Mouse (Mus musculus) common myeloid progenitor, adult 5-6 weeks (primary cell): ENCODE results near the gene Nkg7. TPM values are rescaled to one million over a fixed set of nuclear protein-coding genes. Genes with fewer than 3 reads are reported as not detected.
A peak's percentile ranks its signal among the peaks of the same experiment; 100 is the strongest.
"Not testable (repeated sequence)": the region's sequence is repeated elsewhere in the genome, so short reads cannot be mapped to it uniquely, and the experiment has no call there.

Source experiments
- ATAC-seq: replicated peaks from 2 replicates; pipeline ENCODE4 v1.8.0; 2016; ENCODE audit warnings: low read depth, mild to moderate bottlenecking, moderate TSS enrichment, inconsistent platforms; ENCODE audit not compliant: poor library complexity, severe bottlenecking
- total RNA-seq: library from RNA; stranded (forward); fragments of 200-1000, 187-1606 nt; gene quantifications from 2 replicates; pipeline ENCODE4 v1.2.3, GENCODE M21; 2017

Nkg7 gene
- 154 and 175 TPM in 2 replicates for total RNA-seq

DNA sequence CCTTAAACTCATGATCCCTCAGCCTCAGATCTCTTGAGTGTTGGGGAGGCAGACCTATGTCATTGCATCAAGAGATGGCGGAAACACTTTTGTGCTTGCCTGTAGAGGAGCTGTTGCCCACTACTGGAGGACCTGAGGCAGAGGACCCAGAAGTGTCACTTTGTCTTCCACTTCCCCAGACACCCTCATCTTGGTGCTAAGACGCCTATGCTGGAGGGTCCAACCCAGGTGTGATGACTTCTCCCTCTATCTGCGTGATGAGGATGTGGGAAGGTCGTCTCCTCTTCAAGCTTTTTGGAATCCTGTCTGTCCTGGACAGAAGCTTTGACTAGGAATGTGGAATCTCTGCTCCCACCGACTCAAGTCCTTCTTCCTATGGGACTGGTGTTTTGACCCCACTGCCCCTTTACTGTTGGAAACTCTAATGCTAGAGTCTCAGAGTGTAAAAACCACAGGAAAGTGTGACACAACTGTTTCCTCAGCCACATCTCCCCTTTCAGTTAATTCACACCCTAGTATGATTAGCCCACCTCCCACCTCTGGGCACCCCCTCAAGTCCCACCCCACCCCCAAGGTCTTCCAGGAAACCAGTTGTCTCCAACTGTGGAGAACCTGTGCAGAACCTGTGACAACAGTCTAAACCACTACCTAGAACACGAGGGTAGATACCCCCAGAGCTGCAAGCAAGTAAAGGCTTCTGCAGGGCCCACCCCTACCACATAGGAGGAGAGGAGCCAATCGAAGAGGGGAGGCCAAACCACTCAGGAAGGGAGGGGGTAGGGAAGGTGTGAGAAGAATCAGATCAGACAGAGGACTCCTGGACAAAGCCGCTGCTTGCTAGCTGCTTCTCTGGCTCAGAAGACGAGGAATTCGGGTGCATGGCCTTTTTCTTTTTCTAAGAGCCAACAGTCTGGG lies at the start of gene Nkg7:
Gene Nkg7 (plus strand): TSS at position 733 of the 915 bp plus-strand sequence.
- ATAC-seq, result peak; percentile 55

GRCm38 (mm10) chr7:43392349-43393121 lies 44.3 kb upstream of the Nkg7 start:
- peak; percentile 95 for ATAC-seq

GRCm38 (mm10) chr7:43399501-43399900 lies 37.4 kb upstream of the Nkg7 start:
- ATAC-seq, result no peak

DNA sequence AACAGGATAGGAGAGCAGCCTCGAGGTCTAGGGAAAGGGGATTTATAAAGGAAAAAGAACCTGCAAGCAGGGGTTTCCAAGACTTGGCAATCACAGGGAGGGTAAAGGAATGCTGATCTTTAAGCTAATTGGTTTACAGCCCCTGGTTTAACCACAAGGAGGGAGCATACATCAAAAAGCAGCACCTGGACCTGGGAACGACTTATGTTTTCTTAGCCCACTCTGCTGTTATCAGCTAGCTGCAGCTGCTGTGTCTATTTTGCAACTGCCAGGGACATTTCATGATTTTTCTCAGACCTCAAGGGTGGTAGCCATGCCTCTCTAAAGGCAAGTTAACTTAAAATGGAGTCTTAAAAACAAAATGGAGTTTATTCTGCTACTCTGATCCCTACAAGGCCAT lies 34.2 kb upstream of the Nkg7 start:
- peak; percentile 47; the same call in 1 of the 2 replicates for ATAC-seq

DNA sequence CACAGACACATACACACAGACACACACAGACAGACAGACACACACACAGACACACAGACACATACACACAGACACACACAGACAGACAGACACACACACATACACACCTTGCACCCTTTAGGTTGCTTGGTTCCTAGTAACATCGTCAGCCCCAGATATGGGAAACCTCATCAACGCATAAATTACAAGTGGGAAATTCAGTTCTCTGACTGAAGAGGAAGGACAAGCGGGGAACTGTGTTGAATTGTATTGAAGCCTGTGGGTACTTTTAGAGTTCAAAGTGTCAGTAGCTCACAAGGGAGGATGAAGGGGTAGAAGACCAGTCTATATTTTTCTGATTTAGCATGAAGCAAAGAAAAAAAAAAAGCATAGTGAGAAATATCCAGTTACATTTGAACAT lies 29.3 kb upstream of the Nkg7 start:
- ATAC-seq, result 0 out of 2 replicates have a peak, but pooled peaks have one; percentile 33

DNA sequence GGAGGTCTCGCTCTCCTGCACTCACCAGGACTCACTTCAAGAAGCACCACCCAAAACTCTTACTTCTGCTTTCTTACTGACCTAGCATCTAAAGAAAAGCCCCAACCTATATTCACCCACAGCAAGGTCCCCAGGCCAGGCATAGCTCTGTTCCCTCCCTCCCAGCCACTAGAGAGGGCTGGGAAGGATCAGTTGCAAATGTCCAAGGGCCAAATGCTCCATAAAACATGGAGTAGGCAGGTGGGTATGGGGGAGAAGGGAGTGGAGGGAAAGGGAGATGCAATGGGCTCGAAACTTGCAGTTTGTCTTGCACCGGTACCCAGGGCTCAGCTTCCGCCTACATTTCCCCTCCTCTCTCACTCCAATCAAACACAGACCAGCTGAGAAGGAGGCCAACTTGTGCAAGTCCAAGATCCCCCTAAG lies 28.7 kb upstream of the Nkg7 start, which contains the start of gene Siglecg:
Gene Siglecg (plus strand): TSS at position 74 of the 423 bp plus-strand sequence.
- peak; percentile 94 for ATAC-seq

DNA sequence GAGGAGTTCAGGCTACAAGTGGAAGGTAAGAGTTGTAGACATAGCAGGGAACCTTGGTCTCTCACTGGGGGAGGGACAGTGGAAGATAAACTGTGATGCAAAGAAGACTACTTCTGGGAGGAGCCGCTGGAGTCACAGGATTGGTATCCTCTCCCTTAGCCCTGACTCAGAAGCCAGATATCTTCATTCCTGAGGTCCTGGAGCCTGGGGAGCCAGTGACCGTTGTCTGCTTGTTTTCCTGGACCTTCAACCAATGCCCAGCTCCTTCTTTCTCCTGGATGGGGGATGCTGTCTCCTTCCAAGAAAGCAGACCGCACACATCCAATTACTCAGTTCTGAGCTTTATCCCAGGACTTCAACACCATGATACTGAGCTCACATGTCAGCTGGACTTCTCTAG lies 27.8 kb upstream of the Nkg7 start:
- no peak for ATAC-seq

DNA sequence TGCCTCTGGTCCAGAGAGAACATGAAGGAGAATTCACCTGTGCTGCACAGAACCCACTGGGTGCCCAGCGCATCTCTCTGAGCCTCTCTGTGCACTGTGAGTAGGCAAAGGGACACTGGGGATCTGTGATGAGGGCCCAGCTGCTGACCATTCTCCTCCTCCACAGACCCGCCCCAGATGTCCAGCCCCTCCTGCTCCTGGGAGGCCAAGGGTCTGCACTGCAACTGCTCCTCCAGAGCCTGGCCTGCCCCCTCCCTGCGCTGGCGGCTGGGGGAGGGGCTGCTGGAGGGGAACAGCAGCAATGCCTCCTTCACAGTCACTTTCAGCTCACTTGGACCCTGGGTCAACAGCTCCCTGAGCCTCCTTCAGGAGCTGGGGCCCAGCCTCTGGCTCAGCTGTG lies 25.1 kb upstream of the Nkg7 start:
- ATAC-seq, result not testable (repeated sequence)

DNA sequence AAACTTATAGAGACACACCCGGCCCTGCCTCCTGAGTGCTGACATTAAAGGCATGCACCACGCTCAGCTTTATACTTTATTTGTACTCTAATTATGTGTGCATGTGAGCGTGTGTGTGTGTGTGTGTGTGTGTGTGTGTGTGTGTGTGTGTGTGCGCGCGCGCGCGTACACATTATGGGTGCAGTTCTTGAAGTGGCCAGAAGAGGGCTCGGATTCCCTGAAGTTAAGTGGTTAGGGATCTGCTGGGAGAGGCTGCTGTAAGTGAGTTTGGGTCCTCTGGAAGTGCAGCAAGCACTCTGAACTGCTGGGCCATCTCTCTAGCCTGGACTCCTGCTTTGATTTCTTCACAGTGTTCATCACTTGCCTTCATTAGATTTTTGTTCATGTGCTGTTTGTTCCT lies 19.6 kb upstream of the Nkg7 start:
- ATAC-seq, result no peak

DNA sequence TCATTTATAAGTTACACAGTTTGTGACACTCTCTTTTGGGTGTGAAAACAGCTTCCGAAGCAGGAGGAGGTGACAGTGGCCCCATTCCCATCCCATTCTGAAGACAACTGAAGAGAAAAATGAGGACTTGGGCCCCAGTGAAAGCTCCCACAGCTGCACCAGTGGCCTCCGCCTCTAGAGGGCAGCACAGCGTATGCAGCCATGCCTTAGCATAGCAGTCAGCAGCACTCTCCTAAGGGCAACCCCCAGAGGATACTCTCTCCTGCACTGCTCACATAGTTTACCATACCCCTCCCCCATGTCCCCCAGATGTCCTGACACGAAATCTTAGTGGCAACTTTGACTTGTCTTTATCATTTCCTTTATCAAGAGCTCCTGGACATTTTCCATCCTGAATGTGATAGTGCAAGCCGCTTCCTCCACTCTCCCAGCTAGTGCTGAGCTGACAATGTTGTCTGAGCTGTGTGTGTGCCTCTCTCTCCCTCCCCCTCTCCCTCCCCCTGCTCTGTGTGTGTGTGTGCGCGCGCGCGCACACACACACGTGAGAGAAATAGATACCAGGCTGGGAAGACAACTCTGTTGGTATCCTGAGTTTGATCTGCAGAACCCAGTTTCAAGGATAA lies 13.8 kb upstream of the Nkg7 start:
- peak; percentile 99 for ATAC-seq

DNA sequence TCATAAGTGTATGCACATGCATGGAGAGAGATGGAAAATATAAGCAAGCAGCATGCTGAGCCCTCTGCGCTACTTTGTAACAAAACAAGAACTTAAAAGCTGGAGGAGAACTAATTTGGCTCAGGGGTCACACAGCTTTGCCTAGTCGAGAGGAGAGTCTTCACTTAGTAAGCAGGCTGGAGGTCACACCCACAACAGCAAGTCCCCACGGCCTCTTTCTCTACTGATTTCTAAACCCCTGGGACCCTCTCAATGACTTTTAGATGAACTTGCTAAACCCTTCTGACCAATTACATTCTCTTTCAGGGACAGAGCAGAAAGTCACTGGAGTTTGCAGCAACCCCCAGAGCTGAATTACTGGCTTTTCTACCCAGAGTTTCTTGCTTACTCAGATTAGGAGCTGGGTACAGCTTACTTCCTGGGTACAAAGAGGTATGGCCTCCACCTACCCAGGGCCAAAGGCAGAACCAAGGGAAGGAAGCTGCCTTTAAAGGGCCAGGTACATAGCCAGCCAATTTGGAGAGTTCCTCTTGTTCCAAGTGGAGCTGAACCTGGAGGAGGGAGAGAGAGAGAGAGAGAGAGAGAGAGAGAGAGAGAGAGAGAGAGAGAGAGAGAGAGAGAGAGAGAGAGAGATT lies 12.8 kb upstream of the Nkg7 start:
- ATAC-seq, result no peak

DNA sequence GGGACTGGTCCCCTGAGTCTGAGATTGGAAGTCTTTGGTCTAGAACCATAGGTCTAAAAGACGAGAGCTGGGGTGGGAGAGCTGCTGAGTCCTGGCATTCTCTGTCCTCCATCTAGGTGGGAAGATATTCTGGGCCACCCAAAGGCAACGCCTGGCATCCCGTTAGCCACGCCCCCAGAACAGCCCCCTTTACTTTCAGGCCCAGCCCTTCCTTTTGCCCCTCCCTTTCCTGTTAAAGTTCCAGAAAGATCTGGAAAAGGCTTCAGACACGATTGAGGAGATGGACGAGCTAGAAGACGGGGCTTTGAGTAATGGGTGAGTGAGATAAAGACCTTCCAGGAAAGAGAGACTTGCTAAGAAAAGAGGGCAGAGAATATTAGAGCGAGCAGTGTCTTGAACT lies 9.5 kb upstream of the Nkg7 start, which contains the start of gene Lim2:
Gene Lim2 (plus strand): TSS at position 265 of the 400 bp plus-strand sequence.
- no peak for ATAC-seq

DNA sequence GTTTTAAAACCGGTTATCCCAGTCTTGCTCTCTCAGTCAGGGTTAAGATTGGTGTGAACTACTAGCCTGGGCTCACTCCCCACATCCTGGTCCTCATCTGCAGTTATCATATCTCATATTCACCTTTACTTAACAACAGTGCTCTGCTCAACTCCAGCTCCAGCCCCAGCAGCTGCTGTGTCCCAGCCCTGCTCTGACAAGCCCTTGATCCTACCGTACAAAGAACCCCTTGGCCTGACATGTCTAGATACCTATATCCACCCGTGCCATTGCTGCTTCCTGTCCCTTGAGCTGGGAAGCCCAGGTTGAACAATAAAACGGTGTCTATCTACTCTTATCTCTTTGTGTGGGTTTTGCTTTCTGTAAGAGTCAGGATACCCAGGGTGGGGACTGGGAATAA lies 7.4 kb upstream of the Nkg7 start:
- no peak for ATAC-seq

DNA sequence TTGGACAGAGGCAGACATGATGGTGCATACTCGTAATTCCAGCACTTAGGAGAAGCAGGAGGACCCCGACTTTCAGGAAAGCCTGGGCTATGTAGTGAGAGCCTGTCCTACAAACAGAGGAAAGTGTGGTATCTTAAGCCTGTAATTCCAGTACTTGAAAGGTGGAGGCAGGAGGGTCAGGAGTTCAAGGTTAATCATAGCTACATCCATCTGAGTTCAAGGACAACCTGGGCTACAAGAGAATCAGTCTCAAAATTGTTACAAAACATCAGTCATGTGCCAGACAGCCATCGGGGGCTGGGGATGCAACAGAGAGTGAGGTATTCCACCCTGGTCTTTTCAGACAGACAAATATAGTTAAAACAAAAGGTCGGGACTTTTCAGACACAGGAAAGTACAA lies 4.0 kb upstream of the Nkg7 start:
- ATAC-seq, result no peak

DNA sequence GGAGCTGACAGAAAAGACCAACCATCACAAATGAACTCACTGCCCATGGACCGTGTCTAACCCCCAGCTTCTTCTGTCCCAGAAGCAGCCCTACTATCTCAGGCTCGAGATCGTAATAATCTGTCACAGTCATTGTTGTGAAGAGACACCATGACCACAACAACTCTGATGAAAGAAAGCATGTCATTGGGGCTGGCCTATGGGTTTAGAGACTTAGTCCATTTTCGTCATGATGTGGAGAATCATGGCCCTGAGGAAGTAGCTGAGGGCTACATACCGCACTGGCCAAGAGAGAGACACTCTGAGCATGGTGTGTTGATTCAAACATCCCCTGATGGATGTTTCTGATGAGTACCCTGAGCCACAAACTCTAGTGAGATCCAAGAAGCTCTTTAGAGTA lies 2.2 kb upstream of the Nkg7 start:
- ATAC-seq, result no peak

DNA sequence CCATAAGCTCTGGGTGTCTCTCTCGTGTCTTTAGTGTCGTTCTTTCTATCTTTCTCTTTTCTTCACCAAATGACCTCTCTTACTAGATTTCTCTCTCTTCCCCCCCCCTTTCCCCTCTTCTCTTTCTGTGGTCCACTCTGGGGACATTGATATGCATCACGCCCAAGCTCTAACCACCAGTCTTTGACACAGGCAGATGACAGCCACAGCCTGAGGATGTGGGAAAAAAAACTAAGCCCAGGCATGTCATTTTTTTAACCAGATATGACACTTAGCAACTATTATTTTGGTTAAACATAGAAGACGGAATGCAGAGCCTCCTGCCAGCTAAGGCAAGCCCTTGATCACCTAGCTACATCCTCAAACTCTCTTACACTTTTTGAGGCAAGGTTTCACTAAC lies 1.7 kb downstream of the Nkg7 start:
- ATAC-seq, result peak; percentile 40

- no peak for ATAC-seq
These were observed 3.6 kb downstream of the Nkg7 start, which contains the start of gene Cldnd2 for GRCm38 (mm10) chr7:43440482-43440881. Gene Cldnd2 (plus strand): TSS chr7:43440782.

DNA sequence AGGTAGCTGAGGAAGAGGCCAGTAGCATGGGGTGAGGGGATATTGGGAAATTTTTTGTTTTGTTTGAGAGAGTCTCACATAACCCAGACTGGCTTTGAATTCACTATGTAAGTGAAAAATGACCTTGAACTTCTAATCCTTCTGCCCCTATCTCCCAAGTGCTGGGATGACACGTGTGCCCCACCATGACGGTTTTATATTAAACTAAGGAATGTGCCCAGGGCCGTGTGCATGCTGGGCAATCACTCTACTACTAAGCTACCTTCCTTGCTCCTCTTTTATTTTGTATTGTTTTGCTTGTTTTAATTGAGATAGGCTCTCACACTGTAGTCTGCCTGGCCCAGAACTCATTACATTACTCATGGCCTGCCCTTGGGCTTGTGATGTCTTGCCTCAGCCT lies 4.2 kb downstream of the Nkg7 start:
- ATAC-seq, result no peak

GRCm38 (mm10) chr7:43442684-43443083 lies 5.8 kb downstream of the Nkg7 start:
- ATAC-seq, result no peak
